In the genomic region with DNA sequence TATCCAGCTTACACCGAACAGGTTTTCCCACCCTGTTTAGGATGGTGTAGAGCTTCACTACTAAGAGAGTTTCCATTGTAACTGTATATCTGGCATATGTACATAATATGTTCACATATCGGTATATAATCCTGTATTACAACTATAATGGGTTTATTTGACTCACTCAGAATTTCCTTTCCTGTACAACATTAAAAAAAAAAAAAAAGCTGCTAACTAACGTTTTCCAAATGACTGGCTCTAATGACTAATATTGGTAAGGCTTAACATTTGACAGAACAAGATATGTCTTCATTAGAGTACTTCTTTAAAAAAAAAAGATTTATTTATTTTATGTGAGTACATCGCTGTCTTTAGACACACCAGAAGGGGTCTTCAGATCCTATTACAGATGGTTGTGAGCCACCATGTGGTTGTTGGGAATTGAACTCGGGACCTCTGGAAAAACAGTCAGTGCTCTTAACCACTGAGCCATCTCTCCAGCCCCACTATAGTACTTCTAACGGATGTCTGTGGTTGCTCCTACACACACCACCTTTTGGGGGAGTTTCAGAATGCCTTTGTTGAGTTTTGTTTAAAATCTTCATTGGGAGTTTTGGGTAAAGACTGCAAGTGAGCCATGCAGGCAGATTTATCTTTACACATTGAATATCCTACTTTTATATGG, we compare ENCODE assay signal across 17 mouse cellular contexts.
"Had no signal": no experiment of that assay in that cellular context is flagged by ENCODE, and none has a peak within 500 bp of the region (broad histone marks: within the 10 kb centered on the region; RNA-seq: fewer than 3 reads in every experiment).

No protein-coding gene starts in this region.

- H3K9ac ChIP-seq: lung, embryonic 14.5 days; midbrain, embryonic 12.5 days; neural tube, embryonic 13.5 days; neural tube, embryonic 15.5 days; stomach, embryonic 15.5 days had no signal

- H3K9me3 ChIP-seq: midbrain, embryonic 10.5 days; midbrain, embryonic 12.5 days; neural tube, embryonic 13.5 days; neural tube, embryonic 15.5 days; stomach, embryonic 15.5 days had no signal

- H3K4me2 ChIP-seq: lung, embryonic 14.5 days; midbrain, embryonic 12.5 days; neural tube, embryonic 13.5 days; neural tube, embryonic 15.5 days; stomach, embryonic 15.5 days had no signal

- H3K4me1 ChIP-seq: neural tube, embryonic 15.5 days had no signal

- H3K27me3 ChIP-seq: midbrain, embryonic 12.5 days; neural tube, embryonic 13.5 days; neural tube, embryonic 15.5 days; stomach, embryonic 15.5 days had no signal

- H3K36me3 ChIP-seq: midbrain, embryonic 10.5 days; neural tube, embryonic 13.5 days; neural tube, embryonic 15.5 days; stomach, embryonic 15.5 days had no signal

- H3K4me3 ChIP-seq: midbrain, embryonic 10.5 days; midbrain, embryonic 12.5 days; myocyte; neural tube, embryonic 13.5 days; neural tube, embryonic 15.5 days; stomach, embryonic 15.5 days had no signal

- ATAC-seq: midbrain, embryonic 16.5 days had no signal

- DNase-seq: lung, adult 18-20 months; lung, embryonic 14.5 days; lung, postnatal 10 days; lung, postnatal 4 days; midbrain, embryonic 14.5 days; right cerebral cortex, postnatal 14 days; thymus, adult 2 months; thymus, postnatal 25 days; thymus, postnatal 4 days had no signal

- H3K27ac ChIP-seq: midbrain, embryonic 10.5 days; midbrain, embryonic 12.5 days; neural tube, embryonic 13.5 days; neural tube, embryonic 15.5 days; stomach, embryonic 15.5 days; stomach, postnatal 0 days had no signal
